Comparison of ENCODE assay signal across 16 mouse cellular contexts in the genomic region with DNA sequence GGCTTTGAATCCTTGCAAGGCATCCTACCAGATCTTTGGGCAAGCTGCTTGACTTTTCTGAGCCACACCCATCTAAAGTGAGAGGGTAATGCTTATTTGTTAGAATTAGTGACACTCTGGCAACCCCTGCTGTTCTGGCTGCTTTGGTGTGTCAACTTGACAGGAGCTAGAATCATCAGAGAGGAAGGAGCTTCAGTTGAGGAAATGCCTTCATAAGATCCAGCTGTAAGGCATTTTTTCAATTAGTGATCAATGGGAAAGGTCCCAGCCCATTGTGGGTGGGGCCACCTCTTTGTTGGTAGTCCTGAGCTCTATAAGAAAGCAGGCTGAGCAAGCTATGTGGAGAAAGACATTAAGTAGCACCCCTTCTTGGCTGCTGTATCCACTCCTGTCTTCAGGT. TPM values are rescaled to one million over a fixed set of nuclear protein-coding genes. Genes with fewer than 3 reads are reported as not detected.
DNase-seq lines count a peak whose midpoint lies in the region; ATAC-seq and TF ChIP-seq lines count a peak whose summit lies in the region.
"Had no signal": no experiment of that assay in that cellular context is flagged by ENCODE, and none has a peak within 500 bp of the region (broad histone marks: within the 10 kb centered on the region; RNA-seq: fewer than 3 reads in every experiment).

No protein-coding gene starts in this region.

- H3ac ChIP-seq in myocyte (ENCODE audit: control insufficient read depth, insufficient read length), result no peak overlapping the region

- no peak overlapping the region for H3K4me2 ChIP-seq in hindbrain, embryonic 11.5 days (replicated peaks; ENCODE audit: low read depth, low read length)
- H3K4me2 ChIP-seq in hindbrain, embryonic 12.5 days (replicated peaks), result no peak overlapping the region
- no peak overlapping the region for H3K4me2 ChIP-seq in embryonic facial prominence, embryonic 13.5 days
- peak overlapping the region; percentile 80 for H3K4me2 ChIP-seq in myocyte (ENCODE audit: low read depth)
- no peak overlapping the region for H3K4me2 ChIP-seq in lung, postnatal 0 days (replicated peaks; ENCODE audit: low read depth, low read length)
- H3K4me2 ChIP-seq: forebrain, embryonic 15.5 days; hindbrain, embryonic 14.5 days had no signal

- H3K27me3 ChIP-seq in hindbrain, embryonic 11.5 days (ENCODE audit: control insufficient read depth, insufficient read depth, low read length), result no peaks in the 10 kb centered on the region
- no peaks in the 10 kb centered on the region for H3K27me3 ChIP-seq in hindbrain, embryonic 12.5 days
- H3K27me3 ChIP-seq in embryonic facial prominence, embryonic 13.5 days, result no peaks in the 10 kb centered on the region
- no peaks in the 10 kb centered on the region for H3K27me3 ChIP-seq in myocyte (ENCODE audit: control insufficient read depth, insufficient read depth, insufficient read length)
- no peaks in the 10 kb centered on the region for H3K27me3 ChIP-seq in lung, postnatal 0 days (replicated peaks; ENCODE audit: insufficient read depth, low read length)
- H3K27me3 ChIP-seq: forebrain, embryonic 15.5 days had no signal

- H3K4me1 ChIP-seq in hindbrain, embryonic 11.5 days (replicated peaks; ENCODE audit: control insufficient read depth, insufficient read depth, low read length), result no peaks in the 10 kb centered on the region
- peaks cover 15% of the 10 kb centered on the region for H3K4me1 ChIP-seq in hindbrain, embryonic 12.5 days
- H3K4me1 ChIP-seq in embryonic facial prominence, embryonic 13.5 days, result peaks cover 34% of the 10 kb centered on the region
- no peaks in the 10 kb centered on the region for H3K4me1 ChIP-seq in lung, postnatal 0 days (ENCODE audit: insufficient read depth, low read depth, low read length)

- no peak for TF ChIP-seq CTCF in lung, postnatal 0 days (IDR thresholded peaks at IDR 0.05)

- peak; percentile 11 for DNase-seq in hindbrain, embryonic 11.5 days (ENCODE audit: low spot score)
- DNase-seq in embryo, embryonic 10.5 days (ENCODE audit: low spot score), result peak; percentile 53
- DNase-seq in lung, postnatal 0 days (ENCODE audit: low spot score), result no peak
- no peak for DNase-seq in urinary bladder, postnatal 25 days (ENCODE audit: low spot score)
- DNase-seq: cerebellum, adult 8-10 months; kidney, adult 18-20 months; layer of hippocampus, postnatal 36 days; right cerebral cortex, postnatal 25 days; thymus, postnatal 25 days had no signal

- H3K9ac ChIP-seq in hindbrain, embryonic 11.5 days (ENCODE audit: low read depth, low read length), result no peak overlapping the region
- no peak overlapping the region for H3K9ac ChIP-seq in hindbrain, embryonic 12.5 days
- no peak overlapping the region for H3K9ac ChIP-seq in embryonic facial prominence, embryonic 13.5 days
- no peak overlapping the region for H3K9ac ChIP-seq in lung, postnatal 0 days (replicated peaks; ENCODE audit: low read depth)
- H3K9ac ChIP-seq: forebrain, embryonic 15.5 days; hindbrain, embryonic 14.5 days had no signal

- no peaks in the 10 kb centered on the region for H3K36me3 ChIP-seq in hindbrain, embryonic 11.5 days (ENCODE audit: control insufficient read depth, insufficient read depth, low read length)
- H3K36me3 ChIP-seq in hindbrain, embryonic 12.5 days, result no peaks in the 10 kb centered on the region
- no peaks in the 10 kb centered on the region for H3K36me3 ChIP-seq in embryonic facial prominence, embryonic 13.5 days
- no peaks in the 10 kb centered on the region for H3K36me3 ChIP-seq in myocyte (ENCODE audit: control insufficient read depth, insufficient read depth)
- H3K36me3 ChIP-seq in lung, postnatal 0 days (ENCODE audit: insufficient read depth, low read length), result no peaks in the 10 kb centered on the region
- H3K36me3 ChIP-seq: forebrain, embryonic 15.5 days had no signal

- no peaks in the 10 kb centered on the region for H3K79me2 ChIP-seq in myocyte (ENCODE audit: control insufficient read depth, insufficient read depth)

- H3K9me3 ChIP-seq in hindbrain, embryonic 11.5 days (ENCODE audit: control insufficient read depth, low read length), result no peaks in the 10 kb centered on the region
- no peaks in the 10 kb centered on the region for H3K9me3 ChIP-seq in hindbrain, embryonic 12.5 days (replicated peaks)
- H3K9me3 ChIP-seq in embryonic facial prominence, embryonic 13.5 days, result no peaks in the 10 kb centered on the region
- H3K9me3 ChIP-seq in lung, postnatal 0 days (ENCODE audit: low read length), result no peaks in the 10 kb centered on the region
- H3K9me3 ChIP-seq: forebrain, embryonic 15.5 days had no signal

- no peak for TF ChIP-seq EP300 in lung, postnatal 0 days (IDR thresholded peaks at IDR 0.05)

- TF ChIP-seq POLR2A in myocyte (IDR thresholded peaks at IDR 0.05; ENCODE audit: insufficient read length, low read depth), result no peak

- no peak for ATAC-seq in hindbrain, embryonic 11.5 days (ENCODE audit: low FRiP score)
- ATAC-seq in hindbrain, embryonic 12.5 days (ENCODE audit: low FRiP score), result no peak
- no peak for ATAC-seq in embryonic facial prominence, embryonic 13.5 days (ENCODE audit: insufficient number of reproducible peaks, insufficient read depth, low FRiP score, low TSS enrichment, low read depth)
- no peak for ATAC-seq in lung, postnatal 0 days

- no peak overlapping the region for H3K27ac ChIP-seq in hindbrain, embryonic 11.5 days (ENCODE audit: low read depth, low read length)
- H3K27ac ChIP-seq in hindbrain, embryonic 12.5 days, result no peak overlapping the region
- H3K27ac ChIP-seq in embryonic facial prominence, embryonic 13.5 days, result peak overlapping the region; percentile 29; the same call in 1 of the 2 replicates
- H3K27ac ChIP-seq in lung, postnatal 0 days (ENCODE audit: low read length), result no peak overlapping the region

- no peak overlapping the region for H3K4me3 ChIP-seq in hindbrain, embryonic 11.5 days (ENCODE audit: low read depth, low read length)
- no peak overlapping the region for H3K4me3 ChIP-seq in hindbrain, embryonic 12.5 days
- H3K4me3 ChIP-seq in embryonic facial prominence, embryonic 13.5 days, result no peak overlapping the region
- no peak overlapping the region for H3K4me3 ChIP-seq in myocyte
- H3K4me3 ChIP-seq in lung, postnatal 0 days (ENCODE audit: low read depth, low read length), result no peak overlapping the region
- H3K4me3 ChIP-seq: forebrain, embryonic 15.5 days had no signal

TF ChIP-seq in myocyte, 11 proteins besides CTCF, POLR2A, EP300 and RAD21:
- TF ChIP-seq SRF (IDR thresholded peaks at IDR 0.05; ENCODE audit: control insufficient read depth, insufficient read length, low read depth), result no peak
- TF ChIP-seq CEBPB (IDR thresholded peaks at IDR 0.05; ENCODE audit: insufficient read depth, poor library complexity, severe bottlenecking), result no peak
- no peak for TF ChIP-seq TCF12 (IDR thresholded peaks at IDR 0.05; ENCODE audit: insufficient read depth, poor library complexity, severe bottlenecking)
- no peak for TF ChIP-seq MAX (IDR thresholded peaks at IDR 0.05; ENCODE audit: low read depth)
- no peak for TF ChIP-seq E2F4 (IDR thresholded peaks at IDR 0.05; ENCODE audit: insufficient read depth)
- TF ChIP-seq TCF3 (IDR thresholded peaks at IDR 0.05; ENCODE audit: insufficient read length, low read depth), result no peak
- no peak for TF ChIP-seq REST (IDR thresholded peaks at IDR 0.05; ENCODE audit: insufficient read depth, insufficient read length)
- no peak for TF ChIP-seq POLR2AphosphoS2 (IDR thresholded peaks at IDR 0.05; ENCODE audit: insufficient read length, low read depth)
- TF ChIP-seq USF1 (IDR thresholded peaks at IDR 0.05; ENCODE audit: low read depth), result no peak
- TF ChIP-seq MYOD1 (IDR thresholded peaks at IDR 0.05; ENCODE audit: control insufficient read depth in 1 of 3, insufficient read length in 2 of 3, low read depth in 2 of 3), result no peak
- TF ChIP-seq MYOG (IDR thresholded peaks at IDR 0.05; ENCODE audit: control insufficient read depth in 1 of 3, insufficient read depth in 1 of 3, insufficient read length in 2 of 3, low read depth in 2 of 3), result no peak

RNA-seq across cellular contexts. Expression of gene Calr4, which starts 6.9 kb away (rescaled TPM):
- 0.09 and 0.54 TPM in 2 replicates for polyA plus RNA-seq in hindbrain, embryonic 11.5 days (2014; fragmentation: Nextera tagmentation; extraction: Ambion mirVana)
- polyA plus RNA-seq in hindbrain, embryonic 12.5 days (2016; fragmentation: Nextera tagmentation; extraction: Ambion mirVana), result 1.2 and 1.7 TPM in 2 replicates
- polyA plus RNA-seq in embryonic facial prominence, embryonic 13.5 days (2015; fragmentation: Nextera tagmentation; extraction: Ambion mirVana), result 0.15 and 0.92 TPM in 2 replicates
- polyA plus RNA-seq in myocyte (2012; fragmentation: generic; extraction: Trizol), result 0.34 TPM
- polyA plus RNA-seq in lung, postnatal 0 days (2015; fragmentation: Nextera tagmentation; extraction: Ambion mirVana), result 0.27 and 0.32 TPM in 2 replicates
- polyA plus RNA-seq: large intestine, adult 2 months; liver, adult 2 months had no signal

RNA-seq across cellular contexts. Expression of gene Eps15, which starts 38.8 kb away (rescaled TPM):
- polyA plus RNA-seq in hindbrain, embryonic 11.5 days (2014; fragmentation: Nextera tagmentation; extraction: Ambion mirVana), result 53.6 and 57.6 TPM in 2 replicates
- 69.2 and 81.1 TPM in 2 replicates for polyA plus RNA-seq in hindbrain, embryonic 12.5 days (2016; fragmentation: Nextera tagmentation; extraction: Ambion mirVana)
- 42.9 and 43.2 TPM in 2 replicates for polyA plus RNA-seq in embryonic facial prominence, embryonic 13.5 days (2015; fragmentation: Nextera tagmentation; extraction: Ambion mirVana)
- 23.7 TPM for polyA plus RNA-seq in myocyte (2012; fragmentation: generic; extraction: Trizol)
- 31.0 and 37.0 TPM in 2 replicates for polyA plus RNA-seq in lung, postnatal 0 days (2015; fragmentation: Nextera tagmentation; extraction: Ambion mirVana)

RNA-seq across cellular contexts. Expression of gene Osbpl9, which starts 39.1 kb away (rescaled TPM):
- polyA plus RNA-seq in hindbrain, embryonic 11.5 days (2014; fragmentation: Nextera tagmentation; extraction: Ambion mirVana), result 77.3 and 84.3 TPM in 2 replicates
- 87.9 and 97.4 TPM in 2 replicates for polyA plus RNA-seq in hindbrain, embryonic 12.5 days (2016; fragmentation: Nextera tagmentation; extraction: Ambion mirVana)
- 67.9 and 68.2 TPM in 2 replicates for polyA plus RNA-seq in embryonic facial prominence, embryonic 13.5 days (2015; fragmentation: Nextera tagmentation; extraction: Ambion mirVana)
- polyA plus RNA-seq in myocyte (2012; fragmentation: generic; extraction: Trizol), result 63.0 TPM
- polyA plus RNA-seq in lung, postnatal 0 days (2015; fragmentation: Nextera tagmentation; extraction: Ambion mirVana), result 98.5 and 115 TPM in 2 replicates

Comparison
In these comparisons a context has a peak if more than half of its experiments do, and no peak if none do; other contexts are left out.
1. DNase-seq: peak in hindbrain, embryonic 11.5 days (single experiment) and embryo, embryonic 10.5 days (single experiment); none in lung, postnatal 0 days (single experiment) and urinary bladder, postnatal 25 days (single experiment).